Mouse (Mus musculus) layer of hippocampus, adult 2 months (tissue): Measurements from ENCODE around the gene Tbk1. TPM values are rescaled to one million over a fixed set of nuclear protein-coding genes. Genes with fewer than 3 reads are reported as not detected.

ENCODE experiments used
- DNase-seq, 2 experiments: peaks; one replicate each; pipeline ENCODE4 v3.0.0; 2022; ENCODE audit warnings: low spot score in 2 of 2
- H3K27ac ChIP-seq: fragments of 200-600 bp; 2 replicates; pipeline ENCODE4 v1.8.1; 2022
- H3K4me3 ChIP-seq: fragments of 200-600 bp; 2 replicates; pipeline ENCODE4 v1.8.1; 2022; ENCODE audit warnings: mild to moderate bottlenecking
- CTCF ChIP-seq: fragments of 200-600 bp; conservative IDR thresholded peaks from 2 replicates; pipeline ENCODE4 v1.8.1; 2022; ENCODE audit warnings: antibody characterized with exemption, mild to moderate bottlenecking, moderate library complexity
- total RNA-seq, 2 experiments: library from RNA; stranded (reverse); gene quantifications; 2 replicates each; pipeline ENCODE4 v1.2.3; 2021

The Tbk1 gene
- total RNA-seq, 2 experiments from 2014 or later, result 49.3 to 55.6 TPM

DNA sequence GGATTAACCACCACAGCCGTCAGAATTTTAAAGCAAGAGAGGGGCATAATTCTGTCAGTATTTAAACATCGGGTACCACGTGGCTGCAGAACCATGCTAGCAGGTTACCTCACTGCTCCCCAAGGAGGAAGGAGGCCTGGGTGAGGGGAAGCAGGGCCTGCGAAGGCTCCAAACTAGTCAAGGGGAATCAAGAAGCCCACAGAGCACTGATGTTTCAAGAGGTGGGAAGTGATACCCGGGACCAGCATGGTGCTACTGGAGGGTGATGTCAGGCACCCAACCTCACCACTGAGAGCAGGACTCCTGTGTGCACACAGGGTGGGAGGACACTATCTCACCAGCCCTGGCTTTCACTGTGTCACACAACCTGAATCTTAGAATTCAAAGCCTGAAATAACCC, 36.9 kb downstream of the Tbk1 start:
- no peak for DNase-seq
- H3K4me3 ChIP-seq, result no peak overlapping the region

GRCm38 (mm10) chr10:121547162-121547561, 39.4 kb downstream of the Tbk1 start:
- Histone ChIP-seq H3K4me3 (no peak overlapping the region), H3K27ac (no peak overlapping the region)
- DNase-seq, result no peak
- TF ChIP-seq CTCF, result no peak

More for the DNA sequence above, 36.9 kb downstream of the Tbk1 start:
- TF ChIP-seq CTCF, result no peak
- H3K27ac ChIP-seq, result no peak overlapping the region

- Histone ChIP-seq H3K4me3 (no peak overlapping the region), H3K27ac (no peak overlapping the region)
- DNase-seq, result no peak
- no peak for TF ChIP-seq CTCF
These were observed 43.0 kb downstream of the Tbk1 start for GRCm38 (mm10) chr10:121543577-121543976.

DNA sequence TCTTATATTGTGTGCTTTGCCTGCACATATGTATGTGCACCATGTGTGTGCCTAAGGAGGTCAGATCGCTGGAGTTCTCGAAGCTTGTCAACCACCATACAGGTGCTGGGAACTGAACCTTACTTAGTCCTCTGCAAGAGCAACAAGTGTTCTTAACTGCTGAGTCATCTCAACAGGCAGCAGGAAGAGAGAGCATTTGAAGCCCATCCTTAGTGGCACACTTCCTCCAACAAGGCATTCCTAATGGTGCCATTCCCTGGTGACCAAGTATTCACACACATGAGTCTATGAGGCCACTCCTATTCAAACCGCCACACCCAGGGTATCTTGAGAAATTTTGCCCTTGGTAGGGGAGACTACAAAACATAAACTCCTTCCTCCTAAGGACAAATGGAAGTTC, 44.4 kb downstream of the Tbk1 start:
- Histone ChIP-seq H3K27ac (no peak overlapping the region), H3K4me3 (no peak overlapping the region)
- no peak for TF ChIP-seq CTCF
- no peak for DNase-seq

DNA sequence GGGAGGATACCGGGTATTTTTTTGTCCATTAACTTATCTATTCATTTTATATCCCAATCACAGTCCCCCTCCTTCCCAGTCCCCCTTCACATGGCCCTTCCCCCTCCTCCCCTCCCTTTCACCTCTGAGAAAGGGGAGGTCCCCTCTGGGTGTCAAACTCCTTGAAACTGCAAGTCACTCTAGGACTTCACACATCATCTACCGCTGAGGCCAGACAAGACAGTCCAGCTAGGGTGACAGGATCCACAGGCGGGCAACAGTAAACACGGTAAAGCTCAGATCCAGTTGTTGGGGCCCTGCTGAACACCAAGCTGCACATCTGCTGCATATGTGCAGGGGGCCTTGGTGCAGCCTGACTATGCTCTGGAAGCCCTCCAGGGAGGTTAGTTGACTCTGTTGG, 51.6 kb downstream of the Tbk1 start:
- H3K4me3 ChIP-seq, result no peak overlapping the region
- TF ChIP-seq CTCF, result no peak
- H3K27ac ChIP-seq, result no peak overlapping the region
- DNase-seq, result no peak

- DNase-seq, result peak; percentile 60 to 71
- Histone ChIP-seq H3K4me3 (peak overlapping the region; percentile 51), H3K27ac (peak overlapping the region; percentile 55; the same call in 1 of the 2 replicates)
- TF ChIP-seq CTCF, result peak; percentile 77
These were observed 53.3 kb downstream of the Tbk1 start for GRCm38 (mm10) chr10:121533137-121533872.

GRCm38 (mm10) chr10:121531541-121531940, 55.0 kb downstream of the Tbk1 start:
- TF ChIP-seq CTCF, result no peak
- DNase-seq, result no peak
- H3K4me3 ChIP-seq, result no peak overlapping the region
- H3K27ac ChIP-seq, result no peak overlapping the region

- Histone ChIP-seq H3K27ac (no peak overlapping the region), H3K4me3 (no peak overlapping the region)
- DNase-seq, result no peak
- TF ChIP-seq CTCF, result no peak
These were observed 56.1 kb downstream of the Tbk1 start for GRCm38 (mm10) chr10:121530365-121531003.

GRCm38 (mm10) chr10:121529261-121529660, 57.3 kb downstream of the Tbk1 start:
- Histone ChIP-seq H3K27ac (no peak overlapping the region), H3K4me3 (no peak overlapping the region)
- no peak for DNase-seq
- TF ChIP-seq CTCF, result peak; percentile 44

GRCm38 (mm10) chr10:121528470-121528869, 58.1 kb downstream of the Tbk1 start:
- DNase-seq, result no peak
- no peak overlapping the region for H3K4me3 ChIP-seq
- H3K27ac ChIP-seq, result peak overlapping the region; percentile 8; the same call in 1 of the 2 replicates
- no peak for TF ChIP-seq CTCF

DNA sequence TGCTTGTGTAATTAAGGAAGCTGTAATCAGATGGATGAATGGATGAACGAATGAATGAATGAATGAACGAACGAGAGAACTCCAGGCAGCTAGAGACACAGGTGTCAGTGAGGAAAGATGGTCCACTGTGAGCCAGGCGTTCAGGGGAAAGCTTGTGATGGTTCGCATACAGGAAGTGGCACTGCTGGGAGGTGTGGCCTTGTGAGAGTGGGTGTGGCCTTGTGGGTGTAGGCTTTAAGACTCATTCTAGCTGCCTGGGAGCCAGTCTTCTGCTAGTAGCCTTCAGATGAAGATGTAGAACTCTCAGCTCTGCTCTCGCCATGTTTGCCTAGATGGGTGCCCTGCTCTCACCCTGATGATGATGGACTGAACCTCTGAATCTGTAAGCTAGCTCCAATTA, 59.5 kb downstream of the Tbk1 start:
- H3K4me3 ChIP-seq, result no peak overlapping the region
- no peak overlapping the region for H3K27ac ChIP-seq
- no peak for TF ChIP-seq CTCF
- DNase-seq, result no peak

GRCm38 (mm10) chr10:121520923-121521585, 65.5 kb downstream of the Tbk1 start:
- H3K4me3 ChIP-seq, result no peak overlapping the region
- H3K27ac ChIP-seq, result no peak overlapping the region
- DNase-seq, result no peak
- no peak for TF ChIP-seq CTCF

- DNase-seq, result no peak
- no peak for TF ChIP-seq CTCF
- Histone ChIP-seq H3K27ac (no peak overlapping the region), H3K4me3 (no peak overlapping the region)
These were observed 66.9 kb downstream of the Tbk1 start for GRCm38 (mm10) chr10:121519710-121520109.
